Mouse (Mus musculus) myocyte (in vitro differentiated cells): ENCODE measurements around the gene Rere. TPM values are rescaled to one million over a fixed set of nuclear protein-coding genes. Genes with fewer than 3 reads are reported as not detected.
"Not testable (repeated sequence)": the region's sequence is repeated elsewhere in the genome, so short reads cannot be mapped to it uniquely, and the experiment has no call there.

Experiments
- H3K27me3 ChIP-seq: one replicate; pipeline ENCODE4 v1.6.1; 2011; ENCODE audit not compliant: control insufficient read depth, insufficient read depth, insufficient read length
- H3K36me3 ChIP-seq: one replicate; pipeline ENCODE4 v1.6.1; 2011; ENCODE audit not compliant: control insufficient read depth, insufficient read depth
- H3K4me2 ChIP-seq: one replicate; pipeline ENCODE4 v1.6.1; 2011; ENCODE audit warnings: low read depth, control low read depth
- H3K4me3 ChIP-seq: one replicate; pipeline ENCODE4 v1.5.1; 2011; ENCODE audit warnings: mild to moderate bottlenecking, control low read depth, moderate library complexity
- H3K79me2 ChIP-seq: one replicate; pipeline ENCODE4 v1.6.1; 2011; ENCODE audit not compliant: control insufficient read depth, insufficient read depth
- H3ac ChIP-seq: one replicate; pipeline ENCODE4 v1.6.1; 2011; ENCODE audit not compliant: control insufficient read depth, insufficient read length
- CEBPB ChIP-seq: IDR thresholded peaks from 2 replicates; pipeline ENCODE4 v1.6.1; 2011; ENCODE audit warnings: mild to moderate bottlenecking, moderate library complexity; ENCODE audit not compliant: poor library complexity, insufficient read depth, severe bottlenecking
- E2F4 ChIP-seq: IDR thresholded peaks from one replicate; pipeline ENCODE4 v1.6.1; 2011; ENCODE audit warnings: mild to moderate bottlenecking, control low read depth, moderate library complexity; ENCODE audit not compliant: insufficient read depth
- MAX ChIP-seq: IDR thresholded peaks from one replicate; pipeline ENCODE4 v1.6.1; 2011; ENCODE audit warnings: low read depth, mild to moderate bottlenecking, control low read depth
- MYOD1 ChIP-seq, 3 experiments: IDR thresholded peaks; one replicate each; pipeline ENCODE4 v1.6.1; 2011; ENCODE audit warnings: control low read depth in 2 of 3, low read depth in 2 of 3, mild to moderate bottlenecking in 2 of 3, moderate library complexity in 1 of 3; ENCODE audit not compliant: insufficient read length in 2 of 3, control insufficient read depth in 1 of 3
- MYOG ChIP-seq, 3 experiments: IDR thresholded peaks; one replicate each; pipeline ENCODE4 v1.6.1; 2011; ENCODE audit warnings: control low read depth in 2 of 3, low read depth in 2 of 3, mild to moderate bottlenecking in 2 of 3; ENCODE audit not compliant: insufficient read length in 2 of 3, control insufficient read depth in 1 of 3, insufficient read depth in 1 of 3
- POLR2A ChIP-seq: IDR thresholded peaks from one replicate; pipeline ENCODE4 v1.6.1; 2011; ENCODE audit warnings: low read depth, mild to moderate bottlenecking, control low read depth, moderate library complexity; ENCODE audit not compliant: insufficient read length
- POLR2AphosphoS2 ChIP-seq: IDR thresholded peaks from one replicate; pipeline ENCODE4 v1.6.1; 2011; ENCODE audit warnings: low read depth, control low read depth; ENCODE audit not compliant: insufficient read length
- REST ChIP-seq: IDR thresholded peaks from one replicate; pipeline ENCODE4 v1.6.1; 2011; ENCODE audit warnings: mild to moderate bottlenecking, control low read depth, moderate library complexity; ENCODE audit not compliant: insufficient read depth, insufficient read length
- SRF ChIP-seq: IDR thresholded peaks from one replicate; pipeline ENCODE4 v1.6.1; 2011; ENCODE audit warnings: low read depth; ENCODE audit not compliant: control insufficient read depth, insufficient read length
- TCF12 ChIP-seq: IDR thresholded peaks from one replicate; pipeline ENCODE4 v1.6.1; 2011; ENCODE audit warnings: mild to moderate bottlenecking, control low read depth; ENCODE audit not compliant: poor library complexity, insufficient read depth, severe bottlenecking
- TCF3 ChIP-seq: IDR thresholded peaks from one replicate; pipeline ENCODE4 v1.6.1; 2011; ENCODE audit warnings: low read depth, control low read depth; ENCODE audit not compliant: insufficient read length
- USF1 ChIP-seq: IDR thresholded peaks from one replicate; pipeline ENCODE4 v1.6.1; 2011; ENCODE audit warnings: low read depth, mild to moderate bottlenecking, control low read depth, moderate library complexity
- polyA plus RNA-seq: library from polyadenylated mRNA; unstranded; fragments of >200 nt; fragmentation: generic; extraction: Trizol; gene quantifications from one replicate; pipeline ENCODE4 v1.2.1, GENCODE M21; 2012; ENCODE audit warnings: missing spikeins

Rere gene
- polyA plus RNA-seq, 1 experiment, result 34.0 TPM

DNA sequence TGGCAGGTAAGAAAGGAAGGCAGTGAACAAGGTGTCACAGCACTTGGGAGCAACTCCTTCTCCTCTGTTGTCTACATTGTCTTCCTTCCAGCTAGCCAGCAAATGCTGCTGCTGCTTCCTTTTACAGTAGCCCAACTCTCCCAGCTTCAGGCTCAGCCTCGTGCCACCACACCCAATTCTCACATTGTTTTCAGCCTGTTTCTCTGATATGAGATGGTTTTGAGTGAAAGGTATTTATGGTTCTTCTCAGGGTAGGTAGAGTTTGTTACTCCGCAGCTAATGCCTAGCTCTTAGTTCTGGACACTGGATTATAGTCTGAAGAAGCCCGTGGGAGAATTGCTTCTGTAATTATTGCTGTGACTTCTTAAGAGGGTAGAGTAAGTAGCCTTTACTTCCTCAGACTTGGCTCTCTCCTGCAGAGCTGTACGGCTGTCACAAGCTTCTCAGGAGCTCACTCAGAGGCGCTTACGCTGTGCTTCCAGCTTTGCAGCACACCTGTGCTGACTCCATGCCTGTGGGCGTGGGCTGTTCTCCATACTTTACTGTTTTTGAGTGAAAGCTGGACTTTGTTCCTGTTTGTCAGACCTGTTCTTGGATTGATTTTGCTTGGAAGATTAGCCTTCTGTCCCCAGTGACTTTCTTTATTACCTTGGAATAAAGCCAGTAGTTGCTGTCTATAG lies 212.0 kb downstream of the Rere start:
- Histone ChIP-seq H3K27me3 (no peaks in the 10 kb centered on the region), H3K4me2 (no peak overlapping the region), H3ac (no peak overlapping the region), H3K36me3 (no peaks in the 10 kb centered on the region), H3K79me2 (peaks cover 13% of the 10 kb centered on the region), H3K4me3 (no peak overlapping the region)
- TF ChIP-seq POLR2AphosphoS2 (no peak), MAX (no peak), E2F4 (no peak), CEBPB (no peak), USF1 (no peak), MYOD1 (IDR thresholded peaks at IDR 0.05; ENCODE audit: control insufficient read depth in 1 of 3, insufficient read length in 2 of 3, low read depth in 2 of 3) (no peak), SRF (no peak), POLR2A (no peak), REST (no peak), MYOG (IDR thresholded peaks at IDR 0.05; ENCODE audit: control insufficient read depth in 1 of 3, insufficient read depth in 1 of 3, insufficient read length in 2 of 3, low read depth in 2 of 3) (no peak), TCF3 (no peak)

DNA sequence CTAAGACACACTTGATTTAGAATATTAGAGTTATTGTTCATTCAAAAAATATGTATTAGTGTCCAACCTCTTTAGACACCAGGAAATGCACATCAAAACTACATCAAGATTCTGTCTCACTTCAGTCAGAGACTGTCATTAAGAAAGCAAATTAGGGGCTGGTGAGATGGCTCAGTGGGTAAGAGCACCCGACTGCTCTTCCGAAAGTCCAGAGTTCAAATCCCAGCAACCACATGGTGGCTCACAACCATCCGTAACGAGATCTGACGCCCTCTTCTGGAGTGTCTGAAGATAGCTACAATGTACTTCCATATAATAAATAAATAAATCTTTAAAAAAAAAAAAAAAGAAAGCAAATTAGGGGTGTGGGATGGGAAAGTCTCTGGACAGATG lies 212.5 kb downstream of the Rere start:
- not testable (repeated sequence) for H3ac ChIP-seq, H3K27me3 ChIP-seq, H3K36me3 ChIP-seq, H3K79me2 ChIP-seq, H3K4me2 ChIP-seq, H3K4me3 ChIP-seq

- Histone ChIP-seq H3K79me2 (peaks cover 5% of the 10 kb centered on the region), H3ac (no peak overlapping the region), H3K36me3 (peaks cover 1% of the 10 kb centered on the region), H3K4me3 (no peak overlapping the region), H3K4me2 (no peak overlapping the region), H3K27me3 (no peaks in the 10 kb centered on the region)
- TF ChIP-seq REST, result no peak
These were observed 214.1 kb downstream of the Rere start for GRCm38 (mm10) chr4:150495568-150495967.

DNA sequence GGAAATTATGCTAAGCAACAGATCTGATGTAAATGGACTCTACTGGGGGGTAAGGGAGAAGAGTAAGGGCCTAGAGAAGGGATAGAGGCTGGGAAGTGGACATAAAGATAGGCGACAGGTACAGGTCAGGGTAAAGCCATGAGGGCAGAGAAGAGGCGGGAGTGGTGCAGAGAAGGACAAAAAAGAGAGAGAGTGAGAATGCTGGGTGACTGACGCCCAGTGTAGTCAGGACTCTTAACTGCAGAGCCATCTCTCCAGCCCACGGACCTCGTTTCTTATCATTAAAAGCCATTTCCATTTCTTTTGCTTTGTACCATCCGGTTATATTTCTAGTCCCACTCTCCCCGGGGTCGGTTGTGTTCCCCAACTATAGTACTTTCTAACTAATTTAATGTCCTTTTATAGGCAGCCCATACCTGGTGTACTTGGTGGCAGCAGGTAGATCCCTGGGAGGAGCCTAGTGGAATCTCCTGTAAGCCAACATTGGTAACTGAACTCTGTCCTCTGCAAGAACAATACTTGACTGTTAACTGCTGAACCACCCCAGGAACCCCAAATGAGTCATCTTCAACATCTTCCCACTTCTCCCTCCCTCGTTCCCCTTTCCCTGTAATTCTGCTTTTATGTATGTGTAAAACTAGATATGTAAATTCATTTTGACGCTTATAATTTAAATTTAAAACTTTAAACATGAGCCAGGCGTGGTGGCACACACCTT lies 223.0 kb downstream of the Rere start:
- Histone ChIP-seq H3K79me2 (no peaks in the 10 kb centered on the region), H3K36me3 (peaks cover 22% of the 10 kb centered on the region), H3K4me2 (no peak overlapping the region), H3K4me3 (no peak overlapping the region), H3ac (no peak overlapping the region), H3K27me3 (no peaks in the 10 kb centered on the region)
- TF ChIP-seq CEBPB (no peak), TCF3 (no peak), USF1 (no peak), POLR2A (no peak), MYOG (IDR thresholded peaks at IDR 0.05; ENCODE audit: control insufficient read depth in 1 of 3, insufficient read depth in 1 of 3, insufficient read length in 2 of 3, low read depth in 2 of 3) (no peak), E2F4 (no peak), SRF (no peak), MYOD1 (IDR thresholded peaks at IDR 0.05; ENCODE audit: control insufficient read depth in 1 of 3, insufficient read length in 2 of 3, low read depth in 2 of 3) (no peak), REST (no peak), MAX (no peak), POLR2AphosphoS2 (no peak), TCF12 (no peak)

DNA sequence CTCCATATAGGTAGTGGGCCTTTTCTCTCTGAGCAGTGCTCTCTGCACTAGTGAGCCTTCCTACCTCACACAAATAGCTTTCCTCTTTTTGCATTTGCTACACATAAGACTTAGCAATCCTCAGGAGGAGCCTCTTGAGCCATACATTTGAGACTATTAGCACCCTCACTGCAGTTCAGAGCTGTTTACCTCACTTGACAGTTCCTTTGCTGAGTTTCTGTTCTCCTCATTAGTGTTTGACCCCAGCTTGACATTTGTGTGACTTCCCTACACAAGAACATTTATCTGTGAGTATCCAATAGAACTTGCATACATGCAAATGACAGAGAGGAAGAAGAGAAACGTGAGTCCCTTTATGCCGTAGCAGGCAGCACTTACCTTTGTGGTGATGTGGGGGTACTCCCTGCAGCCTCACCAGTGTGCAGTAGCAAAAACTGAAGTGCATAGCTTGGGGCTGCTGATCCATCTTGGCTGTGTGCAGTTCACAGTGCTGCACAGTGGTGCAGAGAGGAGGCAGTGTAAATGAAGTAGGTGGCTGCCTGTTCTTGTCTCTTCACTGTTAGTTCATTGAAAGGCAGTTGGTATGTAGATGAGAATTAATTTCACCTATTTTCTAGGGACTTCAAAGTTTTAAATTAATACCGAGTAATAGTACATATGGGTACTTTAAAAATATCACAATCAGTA lies 227.7 kb downstream of the Rere start:
- Histone ChIP-seq H3ac (no peak overlapping the region), H3K27me3 (no peaks in the 10 kb centered on the region), H3K4me3 (no peak overlapping the region), H3K36me3 (peaks cover 30% of the 10 kb centered on the region), H3K4me2 (no peak overlapping the region), H3K79me2 (no peaks in the 10 kb centered on the region)
- TF ChIP-seq MYOD1 (IDR thresholded peaks at IDR 0.05; ENCODE audit: control insufficient read depth in 1 of 3, insufficient read length in 2 of 3, low read depth in 2 of 3) (no peak), POLR2AphosphoS2 (no peak), MYOG (IDR thresholded peaks at IDR 0.05; ENCODE audit: control insufficient read depth in 1 of 3, insufficient read depth in 1 of 3, insufficient read length in 2 of 3, low read depth in 2 of 3) (no peak), POLR2A (no peak), E2F4 (no peak), SRF (no peak), CEBPB (no peak), REST (no peak)
